Mouse (Mus musculus): ENCODE data around the gene Naglu. TPM values are rescaled to one million over a fixed set of nuclear protein-coding genes. Genes with fewer than 3 reads are reported as not detected.

Gene Naglu
- polyA plus RNA-seq, 1 experiment from 2014 or later, result 11.7 TPM

DNA sequence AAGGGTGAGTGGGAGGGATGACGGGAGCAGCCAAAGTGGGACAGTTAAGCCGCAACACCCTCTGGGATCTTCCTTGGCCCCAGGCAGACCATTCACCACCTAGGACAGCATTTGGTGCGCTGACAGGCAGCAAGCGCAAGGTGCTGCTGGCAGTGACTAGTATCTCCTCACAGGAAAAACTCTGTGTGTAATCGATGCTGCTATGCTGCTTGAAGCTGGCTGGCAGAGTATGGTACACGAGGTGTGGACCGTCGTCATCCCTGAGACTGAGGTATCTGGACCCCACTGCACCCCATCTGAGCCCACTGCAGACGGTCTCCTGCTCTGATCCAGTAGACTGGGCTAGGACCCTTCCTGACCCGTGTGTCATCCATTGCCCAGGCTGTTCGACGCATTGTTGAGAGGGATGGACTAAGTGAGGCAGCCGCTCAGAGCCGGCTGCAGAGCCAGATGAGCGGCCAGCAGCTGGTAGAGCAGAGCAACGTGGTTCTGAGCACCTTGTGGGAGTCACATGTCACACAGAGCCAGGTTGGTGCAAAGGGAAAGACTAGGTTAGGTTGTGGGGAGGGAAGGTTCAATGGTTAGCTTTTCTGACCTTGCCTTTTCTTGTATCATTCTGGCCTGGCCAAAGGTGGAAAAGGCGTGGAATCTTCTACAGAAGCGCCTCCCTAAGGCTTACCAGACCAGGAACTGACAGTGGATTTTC lies 16.0 kb downstream of the Naglu start:
- H3K4me1 ChIP-seq, result peaks cover 59% of the 10 kb centered on the region
- peak overlapping the region; percentile 78 for H3K9ac ChIP-seq (replicated peaks)
- H3K9me3 ChIP-seq (replicated peaks), result no peaks in the 10 kb centered on the region
- 0 out of 2 replicates have a peak overlapping the region, but pooled peaks have one; percentile 75 for H3K4me3 ChIP-seq (replicated peaks)
- H3K36me3 ChIP-seq, result peaks cover 20% of the 10 kb centered on the region
- H3K27ac ChIP-seq (replicated peaks), result peak overlapping the region; percentile 91
- ATAC-seq (ENCODE audit: low FRiP score), result no peak
- WGBS, result 92% methylated on average over 18 of the region's 18 CpGs
- no peaks in the 10 kb centered on the region for H3K27me3 ChIP-seq (replicated peaks)
- peak overlapping the region; percentile 89 for H3K4me2 ChIP-seq

DNA sequence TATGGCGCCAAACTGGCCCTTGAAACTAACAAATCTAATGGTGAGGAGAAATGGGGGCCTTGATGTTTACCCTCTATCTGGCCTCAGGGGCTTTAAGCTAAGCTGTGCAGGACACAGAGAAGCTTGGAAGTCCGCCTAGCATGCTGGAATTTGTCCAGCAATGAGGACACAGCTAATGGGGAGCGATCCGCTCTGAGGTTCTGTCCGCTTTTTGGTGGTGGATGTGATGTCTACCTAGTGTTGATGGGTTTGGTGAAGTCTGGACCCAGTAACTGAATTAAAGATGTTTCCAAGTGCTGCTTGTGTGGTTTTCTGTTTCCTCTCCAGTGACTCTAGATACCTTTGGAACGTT lies 16.5 kb downstream of the Naglu start:
- no peaks in the 10 kb centered on the region for H3K9me3 ChIP-seq (replicated peaks)
- peaks cover 56% of the 10 kb centered on the region for H3K4me1 ChIP-seq
- 82% methylated on average over 6 of the region's 6 CpGs for WGBS
- peak overlapping the region; percentile 91 for H3K27ac ChIP-seq (replicated peaks)
- H3K4me3 ChIP-seq (replicated peaks), result peak overlapping the region; percentile 75
- peak overlapping the region; percentile 89 for H3K4me2 ChIP-seq
- H3K9ac ChIP-seq (replicated peaks), result peak overlapping the region; percentile 78
- H3K36me3 ChIP-seq, result peaks cover 25% of the 10 kb centered on the region
- no peak for ATAC-seq (ENCODE audit: low FRiP score)
- no peaks in the 10 kb centered on the region for H3K27me3 ChIP-seq (replicated peaks)

DNA sequence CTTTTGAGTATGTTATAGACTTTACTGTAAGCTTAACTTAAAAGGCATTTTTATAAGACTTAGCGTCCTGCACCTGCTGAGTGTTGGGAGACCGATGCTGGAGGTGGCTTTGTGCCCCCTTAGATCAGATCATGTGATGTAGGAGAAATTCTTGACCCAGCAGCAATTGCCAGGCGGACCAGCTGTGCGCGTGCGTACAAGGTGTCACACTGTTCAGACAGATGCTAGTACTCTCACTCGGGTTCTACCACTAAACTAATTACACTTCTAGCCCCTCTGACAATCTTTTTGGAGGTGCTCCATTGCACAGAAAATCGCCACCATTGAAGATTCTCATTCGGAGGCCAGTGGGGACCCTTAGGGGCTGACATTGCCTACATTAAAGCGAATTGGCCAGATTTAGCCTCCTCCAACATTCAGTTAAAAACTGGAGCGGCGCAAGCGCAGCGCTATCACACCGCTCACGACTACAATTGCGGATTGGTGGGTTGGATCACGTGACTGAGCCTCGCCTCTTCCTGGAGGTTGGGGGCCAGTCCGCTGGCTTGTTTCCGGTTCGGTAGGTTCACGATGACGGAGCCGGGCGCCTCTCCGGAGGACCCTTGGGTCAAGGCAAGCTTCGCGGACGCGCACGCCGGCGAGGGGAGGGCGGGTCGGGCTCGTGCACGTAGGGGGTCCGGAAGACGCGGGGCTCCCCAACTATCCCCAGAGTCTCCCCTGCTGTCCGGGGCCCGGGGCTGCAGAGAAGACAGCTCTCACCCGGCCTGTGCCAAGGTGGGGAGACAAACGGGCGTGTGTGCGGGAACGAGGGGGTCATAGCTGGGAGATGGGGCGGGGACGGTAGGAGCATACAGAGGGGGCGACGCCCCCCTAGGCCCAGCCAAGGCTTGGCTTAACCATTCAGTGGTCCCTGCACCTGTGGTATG lies 17.2 kb downstream of the Naglu start, which contains the start of gene Mlx:
TSS of gene Mlx (plus strand) at position 522 of the 926 bp plus-strand sequence.
- peak; percentile 87 for ATAC-seq (ENCODE audit: low FRiP score)
- under 1% methylated on average over 52 of the region's 52 CpGs for WGBS
- peak within 1 kb of the TSS; percentile 89 for H3K4me2 ChIP-seq
- peak within 1 kb of the TSS; percentile 78 for H3K9ac ChIP-seq (replicated peaks)
- no peaks in the 10 kb centered on the region for H3K27me3 ChIP-seq (replicated peaks)
- peaks cover 49% of the 10 kb centered on the region for H3K4me1 ChIP-seq
- peaks cover 33% of the 10 kb centered on the region for H3K36me3 ChIP-seq
- H3K27ac ChIP-seq (replicated peaks), result peak within 1 kb of the TSS; percentile 91
- H3K9me3 ChIP-seq (replicated peaks), result no peaks in the 10 kb centered on the region
- H3K4me3 ChIP-seq (replicated peaks), result peak within 1 kb of the TSS; percentile 75

DNA sequence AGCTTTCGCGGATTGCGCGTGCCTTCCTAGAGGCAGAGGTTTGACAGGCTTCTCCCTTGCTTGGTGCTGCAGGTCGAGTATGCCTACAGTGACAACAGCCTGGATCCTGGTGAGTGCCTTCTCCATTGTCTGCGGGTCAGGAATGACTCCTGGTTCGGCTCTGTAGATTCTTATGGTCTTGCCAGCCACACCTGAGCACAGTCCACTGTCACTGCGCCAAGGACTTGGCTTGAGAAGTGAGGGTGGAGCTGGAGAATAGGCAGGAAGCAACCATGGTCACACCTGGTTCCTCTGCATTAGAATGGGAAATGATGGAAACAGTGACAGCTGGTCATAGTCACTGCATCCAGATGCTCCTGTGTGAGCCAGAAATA lies 17.9 kb downstream of the Naglu start:
- H3K4me3 ChIP-seq (replicated peaks), result peak overlapping the region; percentile 75
- H3K9me3 ChIP-seq (replicated peaks), result no peaks in the 10 kb centered on the region
- H3K4me2 ChIP-seq, result peak overlapping the region; percentile 89
- no peak for ATAC-seq (ENCODE audit: low FRiP score)
- H3K9ac ChIP-seq (replicated peaks), result peak overlapping the region; percentile 78
- H3K27me3 ChIP-seq (replicated peaks), result no peaks in the 10 kb centered on the region
- peaks cover 39% of the 10 kb centered on the region for H3K36me3 ChIP-seq
- H3K4me1 ChIP-seq, result peaks cover 47% of the 10 kb centered on the region
- WGBS, result 8% methylated on average over 8 of the region's 8 CpGs
- H3K27ac ChIP-seq (replicated peaks), result peak overlapping the region; percentile 91

DNA sequence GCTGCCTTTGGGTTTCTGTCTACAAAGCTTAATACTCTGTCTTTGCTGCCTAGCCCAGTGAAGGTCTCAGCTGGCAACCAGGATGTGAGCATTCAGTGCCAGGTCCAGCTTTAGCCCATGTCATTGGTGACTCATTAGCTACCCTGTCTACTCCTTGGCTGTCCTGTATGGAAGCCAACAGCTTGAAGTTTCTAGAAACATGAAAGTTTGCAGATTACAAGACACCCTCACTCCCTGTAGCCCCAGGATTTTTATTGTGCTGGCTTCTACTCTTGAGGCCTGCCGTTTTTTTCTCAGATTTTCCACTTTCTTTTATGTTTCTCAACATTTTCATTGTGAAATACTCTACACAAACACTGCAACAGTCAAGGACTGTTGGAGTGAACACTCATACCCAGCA lies 20.1 kb downstream of the Naglu start:
- no peak overlapping the region for H3K27ac ChIP-seq (replicated peaks)
- H3K9ac ChIP-seq (replicated peaks), result no peak overlapping the region
- no peaks in the 10 kb centered on the region for H3K9me3 ChIP-seq (replicated peaks)
- H3K27me3 ChIP-seq (replicated peaks), result no peaks in the 10 kb centered on the region
- H3K4me3 ChIP-seq (replicated peaks), result no peak overlapping the region
- H3K4me2 ChIP-seq, result no peak overlapping the region
- no peak for ATAC-seq (ENCODE audit: low FRiP score)
- peaks cover 44% of the 10 kb centered on the region for H3K4me1 ChIP-seq
- peaks cover 50% of the 10 kb centered on the region for H3K36me3 ChIP-seq
- WGBS, result 86% methylated on average over 1 of the region's 1 CpGs

DNA sequence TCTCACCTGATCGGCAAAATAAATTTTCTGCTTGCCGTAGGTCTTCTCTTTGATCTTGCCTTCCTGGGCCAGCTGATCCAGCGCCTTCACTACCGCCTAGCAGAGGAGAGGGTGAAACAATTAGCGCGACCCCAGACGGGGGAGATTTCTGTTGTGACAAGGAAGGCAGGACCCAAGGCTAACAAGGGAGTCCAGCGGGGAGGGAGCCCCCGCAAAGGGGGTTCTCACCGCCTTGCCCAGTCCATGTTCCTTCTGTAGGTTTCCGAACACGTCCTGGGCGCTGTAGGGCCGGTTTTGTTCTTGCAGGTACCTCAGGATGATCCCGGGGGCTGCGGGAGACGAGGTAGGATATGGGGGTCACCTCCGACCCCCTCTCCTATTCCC lies 25.1 kb downstream of the Naglu start:
- 0 out of 2 replicates have a peak, but pooled peaks have one; percentile 29 for ATAC-seq (ENCODE audit: low FRiP score)
- peak overlapping the region; percentile 95 for H3K27ac ChIP-seq (replicated peaks)
- WGBS, result 0% methylated on average over 18 of the region's 18 CpGs

DNA sequence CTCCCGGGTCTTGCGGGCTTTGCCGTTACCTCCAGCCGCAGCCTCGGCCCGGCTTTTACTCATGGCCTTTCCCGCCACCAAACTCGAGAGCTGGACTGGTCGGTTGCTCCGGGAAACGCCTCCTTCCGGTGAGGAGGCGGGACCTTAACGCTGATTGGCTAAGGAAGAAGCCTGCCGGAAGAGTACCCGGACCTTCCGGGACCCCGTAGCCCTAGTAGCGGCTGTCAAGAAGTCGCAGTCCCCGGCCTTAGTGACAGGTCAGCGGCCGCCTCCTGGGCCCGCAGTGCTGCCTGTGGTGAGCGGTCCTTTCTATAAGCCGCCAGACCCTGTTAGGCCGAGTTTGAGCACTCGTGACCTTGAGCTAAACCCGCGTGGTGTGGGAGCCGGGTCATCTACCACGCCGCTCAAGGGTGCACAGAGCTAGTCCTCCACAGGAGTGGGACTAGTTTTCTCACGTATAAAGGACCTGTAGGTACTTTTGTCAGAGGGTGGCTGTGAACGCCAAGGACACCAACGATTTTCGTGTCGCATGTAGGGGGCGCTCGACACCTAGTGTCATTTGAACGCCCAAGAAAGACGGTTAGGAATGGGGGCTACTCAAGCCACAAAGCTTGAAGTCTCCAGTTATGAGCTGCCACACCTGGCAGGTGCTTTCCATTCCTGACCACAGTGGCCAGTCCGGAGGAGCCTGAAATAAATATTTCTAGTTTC lies 25.7 kb downstream of the Naglu start, which contains the start of gene Psmc3ip:
TSS of gene Psmc3ip (minus strand) at position 123 of the 711 bp plus-strand sequence.
- peak within 1 kb of the TSS; percentile 90 for H3K4me2 ChIP-seq
- WGBS, result under 1% methylated on average over 43 of the region's 43 CpGs
- H3K27me3 ChIP-seq (replicated peaks), result no peaks in the 10 kb centered on the region
- H3K36me3 ChIP-seq, result peaks cover 71% of the 10 kb centered on the region
- H3K4me1 ChIP-seq, result peaks cover 23% of the 10 kb centered on the region
- H3K27ac ChIP-seq (replicated peaks), result peak within 1 kb of the TSS; percentile 95
- H3K9ac ChIP-seq (replicated peaks), result peak within 1 kb of the TSS; percentile 80
- ATAC-seq (ENCODE audit: low FRiP score), result peak; percentile 95
- peak within 1 kb of the TSS; percentile 81 for H3K4me3 ChIP-seq (replicated peaks)
- H3K9me3 ChIP-seq (replicated peaks), result no peaks in the 10 kb centered on the region

More for the DNA sequence above, 25.1 kb downstream of the Naglu start:
- Histone ChIP-seq H3K27me3 (replicated peaks) (no peaks in the 10 kb centered on the region), H3K4me2 (peak overlapping the region; percentile 90), H3K36me3 (peaks cover 71% of the 10 kb centered on the region), H3K9me3 (replicated peaks) (no peaks in the 10 kb centered on the region), H3K4me3 (replicated peaks) (peak overlapping the region; percentile 81), H3K4me1 (peaks cover 23% of the 10 kb centered on the region), H3K9ac (replicated peaks) (peak overlapping the region; percentile 47)

DNA sequence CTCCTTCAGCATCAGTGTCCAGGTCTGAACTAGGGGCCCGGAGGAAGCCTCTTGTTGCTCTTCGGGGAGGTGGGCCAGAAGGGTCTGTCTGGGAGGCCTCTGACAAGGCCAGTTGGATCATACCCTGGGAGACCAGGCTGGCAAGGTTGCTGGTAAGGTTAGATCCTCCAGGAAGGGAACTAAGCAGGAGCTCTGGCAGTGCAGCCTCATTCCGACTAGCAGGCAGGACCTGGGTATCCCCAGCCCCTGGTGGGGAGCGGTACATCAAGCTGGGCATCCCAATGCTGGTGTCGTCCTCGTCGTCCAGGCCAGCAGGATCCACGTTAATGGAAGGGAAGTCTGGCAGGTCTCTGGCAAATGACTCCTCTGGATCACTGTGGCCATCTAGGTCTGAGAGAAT lies 28.4 kb downstream of the Naglu start:
- Histone ChIP-seq H3K36me3 (peaks cover 68% of the 10 kb centered on the region), H3K9ac (replicated peaks) (no peak overlapping the region)
- no peak for ATAC-seq (ENCODE audit: low FRiP score)

DNA sequence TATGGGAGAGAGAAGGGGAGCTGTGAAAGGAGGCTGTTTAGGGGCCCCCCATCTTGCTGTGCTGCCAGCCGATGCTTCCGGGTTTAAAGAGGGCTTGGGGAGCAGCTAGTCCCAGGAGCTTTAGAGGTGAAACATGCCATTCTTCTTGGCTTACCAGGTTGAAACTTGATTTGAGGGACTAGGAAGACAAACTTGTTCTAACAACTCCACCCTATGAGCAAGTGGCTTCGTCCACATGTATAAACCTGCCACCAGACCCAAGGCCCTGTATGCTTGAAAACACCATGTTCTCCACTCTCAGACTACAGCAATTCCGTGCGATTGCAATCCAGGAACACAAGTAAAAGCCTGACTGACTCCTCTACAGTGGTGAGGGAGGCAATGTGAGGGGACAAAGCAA lies 33.2 kb downstream of the Naglu start:
- no peaks in the 10 kb centered on the region for H3K9me3 ChIP-seq (replicated peaks)
- no peaks in the 10 kb centered on the region for H3K27me3 ChIP-seq (replicated peaks)
- no peak overlapping the region for H3K9ac ChIP-seq (replicated peaks)
- WGBS, result 88% methylated on average over 5 of the region's 5 CpGs
- no peak overlapping the region for H3K4me2 ChIP-seq
- ATAC-seq (ENCODE audit: low FRiP score), result no peak
- no peak overlapping the region for H3K4me3 ChIP-seq (replicated peaks)
- H3K27ac ChIP-seq (replicated peaks), result no peak overlapping the region
- H3K36me3 ChIP-seq, result peaks cover 58% of the 10 kb centered on the region
- no peaks in the 10 kb centered on the region for H3K4me1 ChIP-seq

More for the DNA sequence above, 28.4 kb downstream of the Naglu start:
- Histone ChIP-seq H3K27me3 (replicated peaks) (no peaks in the 10 kb centered on the region), H3K27ac (replicated peaks) (no peak overlapping the region), H3K9me3 (replicated peaks) (no peaks in the 10 kb centered on the region), H3K4me1 (peaks cover 23% of the 10 kb centered on the region), H3K4me3 (replicated peaks) (no peak overlapping the region), H3K4me2 (no peak overlapping the region)
- 92% methylated on average over 8 of the region's 8 CpGs for WGBS

DNA sequence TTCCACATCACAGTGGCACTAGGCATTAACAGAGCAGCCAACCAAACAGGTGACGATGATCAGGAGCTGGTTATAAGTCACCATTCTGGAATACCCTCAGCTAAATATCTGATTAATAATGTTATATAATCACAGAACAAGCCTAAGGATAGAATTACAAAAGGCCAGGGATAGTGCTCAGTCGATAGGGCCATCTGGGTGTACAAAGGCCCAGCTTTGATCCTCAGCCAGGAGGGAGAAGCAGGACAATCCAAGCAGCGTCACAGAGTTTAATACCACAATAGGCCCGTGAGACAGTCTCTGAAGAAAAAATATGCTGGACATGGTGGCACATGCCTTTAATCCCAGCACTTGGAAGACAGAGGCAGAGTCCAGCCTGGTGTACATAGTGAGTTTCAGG lies 39.5 kb downstream of the Naglu start:
- no peak overlapping the region for H3K4me3 ChIP-seq (replicated peaks)
- no peak overlapping the region for H3K4me2 ChIP-seq
- H3K4me1 ChIP-seq, result peaks cover 4% of the 10 kb centered on the region; the same call in 1 of the 2 replicates
- peaks cover 4% of the 10 kb centered on the region for H3K36me3 ChIP-seq
- 58% methylated on average over 4 of the region's 4 CpGs for WGBS
- H3K27ac ChIP-seq (replicated peaks), result no peak overlapping the region
- no peak overlapping the region for H3K9ac ChIP-seq (replicated peaks)
- no peaks in the 10 kb centered on the region for H3K27me3 ChIP-seq (replicated peaks)
- no peak for ATAC-seq (ENCODE audit: low FRiP score)
- no peaks in the 10 kb centered on the region for H3K9me3 ChIP-seq (replicated peaks)

DNA sequence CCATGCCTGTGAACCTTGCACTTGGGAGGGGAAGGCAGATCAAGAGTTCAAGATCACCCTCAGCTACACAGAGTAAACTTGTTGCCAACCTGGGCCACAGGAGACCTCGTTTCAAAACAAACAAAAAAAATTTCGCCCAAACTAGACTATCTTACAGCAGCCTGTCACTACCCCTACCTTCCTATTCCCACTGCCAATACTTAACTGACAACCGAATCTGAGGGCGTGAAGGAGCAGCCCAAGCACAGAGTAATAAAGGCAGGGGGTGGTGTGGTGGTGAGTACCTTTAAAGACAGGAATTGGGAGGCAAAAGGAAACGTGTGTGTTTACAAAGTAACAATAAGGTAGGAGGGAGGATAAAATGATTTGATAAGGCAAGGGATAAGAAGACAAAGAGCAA lies 40.9 kb downstream of the Naglu start:
- Histone ChIP-seq H3K4me2 (no peak overlapping the region), H3K27ac (replicated peaks) (no peak overlapping the region), H3K4me3 (replicated peaks) (no peak overlapping the region), H3K4me1 (peaks cover 18% of the 10 kb centered on the region), H3K27me3 (replicated peaks) (no peaks in the 10 kb centered on the region), H3K9ac (replicated peaks) (no peak overlapping the region), H3K36me3 (no peaks in the 10 kb centered on the region; the same call in 1 of the 2 replicates), H3K9me3 (replicated peaks) (no peaks in the 10 kb centered on the region)
- no peak for ATAC-seq (ENCODE audit: low FRiP score)
- WGBS, result 62% methylated on average over 5 of the region's 5 CpGs
